11 mouse cellular contexts compared by ENCODE assay signal in genomic region chr7:69770313-69770979, GRCm38 (mm10).
DNase-seq lines count a peak whose midpoint lies in the region; ATAC-seq and TF ChIP-seq lines count a peak whose summit lies in the region.
"Had no signal": no experiment of that assay in that cellular context is flagged by ENCODE, and none has a peak within 500 bp of the region (broad histone marks: within the 10 kb centered on the region; RNA-seq: fewer than 3 reads in every experiment).

No protein-coding gene starts in this region.

- H3K27me3 ChIP-seq in kidney, adult 2 months (replicated peaks; ENCODE audit: control insufficient read depth, insufficient read depth, low read length) = no peaks in the 10 kb centered on the region
- no peaks in the 10 kb centered on the region for H3K27me3 ChIP-seq in hindbrain, embryonic 16.5 days (replicated peaks; ENCODE audit: control insufficient read depth, insufficient read depth, low read length)
- no peaks in the 10 kb centered on the region for H3K27me3 ChIP-seq in neural tube, embryonic 14.5 days (ENCODE audit: control insufficient read depth, insufficient read depth, low read length)
- no peaks in the 10 kb centered on the region for H3K27me3 ChIP-seq in intestine, embryonic 15.5 days (replicated peaks)

- ATAC-seq in hindbrain, embryonic 16.5 days = peak; percentile 71; the same call in 1 of the 2 replicates
- ATAC-seq in neural tube, embryonic 14.5 days (ENCODE audit: low read depth) = peak; percentile 58; the same call in 1 of the 2 replicates
- no peak for ATAC-seq in intestine, embryonic 15.5 days
- ATAC-seq: liver, postnatal 0 days had no signal

- H3K9ac ChIP-seq in hindbrain, embryonic 16.5 days (ENCODE audit: low read depth, low read length) = 0 out of 2 replicates have a peak overlapping the region, but pooled peaks have one; percentile 17
- no peak overlapping the region for H3K9ac ChIP-seq in neural tube, embryonic 14.5 days (replicated peaks; ENCODE audit: low read depth, low read length)
- H3K9ac ChIP-seq in intestine, embryonic 15.5 days = no peak overlapping the region
- H3K9ac ChIP-seq: liver, postnatal 0 days had no signal

- DNase-seq in kidney, adult 2 months = peak; percentile 0
- DNase-seq in kidney, postnatal 10 days = no peak
- DNase-seq in embryo, embryonic 10 days (ENCODE audit: low spot score) = peak; percentile 49
- DNase-seq in right cerebral cortex, postnatal 4 days = no peak
- no peak for DNase-seq in adrenal gland, adult (ENCODE audit: inconsistent age in 2 of 2, low spot score in 1 of 2)
- DNase-seq: liver, postnatal 0 days; thymus, postnatal 36 days had no signal

- no peak overlapping the region for H3K4me3 ChIP-seq in kidney, adult 2 months (ENCODE audit: insufficient read depth, low read depth, low read length)
- peak overlapping the region; percentile 20 for H3K4me3 ChIP-seq in hindbrain, embryonic 16.5 days (ENCODE audit: low read length)
- no peak overlapping the region for H3K4me3 ChIP-seq in neural tube, embryonic 14.5 days (ENCODE audit: low read depth, low read length)
- H3K4me3 ChIP-seq in intestine, embryonic 15.5 days (replicated peaks) = no peak overlapping the region
- H3K4me3 ChIP-seq: heart, adult 2 months had no signal

- H3K9me3 ChIP-seq in hindbrain, embryonic 16.5 days (ENCODE audit: control insufficient read depth, low read length) = no peaks in the 10 kb centered on the region
- H3K9me3 ChIP-seq in neural tube, embryonic 14.5 days (ENCODE audit: control insufficient read depth, low read length) = no peaks in the 10 kb centered on the region
- no peaks in the 10 kb centered on the region for H3K9me3 ChIP-seq in intestine, embryonic 15.5 days

- peak overlapping the region; percentile 48 for H3K4me2 ChIP-seq in hindbrain, embryonic 16.5 days (ENCODE audit: low read length)
- H3K4me2 ChIP-seq in neural tube, embryonic 14.5 days (ENCODE audit: low read depth, low read length) = no peak overlapping the region
- no peak overlapping the region for H3K4me2 ChIP-seq in intestine, embryonic 15.5 days (replicated peaks)

- no peak for TF ChIP-seq POLR2A in kidney, adult 2 months (IDR thresholded peaks at IDR 0.05; ENCODE audit: low read depth, low read length)

- 45% methylated on average over 22 of the region's 22 CpGs for WGBS in kidney, adult 2 months
- WGBS in hindbrain, embryonic 16.5 days = 32% methylated on average over 22 of the region's 22 CpGs
- 58% methylated on average over 22 of the region's 22 CpGs for WGBS in neural tube, embryonic 14.5 days
- WGBS in intestine, embryonic 15.5 days = 74% methylated on average over 22 of the region's 22 CpGs

- no peaks in the 10 kb centered on the region for H3K4me1 ChIP-seq in kidney, adult 2 months (ENCODE audit: control insufficient read depth, insufficient read depth, low read length)
- peaks cover 3% of the 10 kb centered on the region for H3K4me1 ChIP-seq in hindbrain, embryonic 16.5 days (ENCODE audit: control insufficient read depth, insufficient read depth, low read depth, low read length)
- no peaks in the 10 kb centered on the region for H3K4me1 ChIP-seq in neural tube, embryonic 14.5 days (ENCODE audit: control insufficient read depth, insufficient read depth, low read length)
- no peaks in the 10 kb centered on the region for H3K4me1 ChIP-seq in intestine, embryonic 15.5 days (replicated peaks)

- TF ChIP-seq CTCF in kidney, adult 2 months (conservative IDR thresholded peaks at IDR 0.05; ENCODE audit: insufficient read depth, insufficient read length, low read depth, low read length) = no peak

- H3K27ac ChIP-seq in kidney, adult 2 months (ENCODE audit: insufficient read depth, low read depth, low read length) = no peak overlapping the region
- no peak overlapping the region for H3K27ac ChIP-seq in hindbrain, embryonic 16.5 days (ENCODE audit: low read depth, low read length)
- H3K27ac ChIP-seq in neural tube, embryonic 14.5 days (ENCODE audit: low read depth, low read length) = no peak overlapping the region
- no peak overlapping the region for H3K27ac ChIP-seq in intestine, embryonic 15.5 days
- H3K27ac ChIP-seq: heart, adult 2 months had no signal

- no peaks in the 10 kb centered on the region for H3K36me3 ChIP-seq in kidney, adult 2 months (ENCODE audit: control insufficient read depth, insufficient read depth, low read length)
- H3K36me3 ChIP-seq in hindbrain, embryonic 16.5 days (ENCODE audit: control insufficient read depth, insufficient read depth, low read length) = no peaks in the 10 kb centered on the region
- H3K36me3 ChIP-seq in neural tube, embryonic 14.5 days (ENCODE audit: control insufficient read depth, insufficient read depth, low read length) = no peaks in the 10 kb centered on the region
- H3K36me3 ChIP-seq in intestine, embryonic 15.5 days = no peaks in the 10 kb centered on the region

Comparison
In these comparisons a context has a peak if more than half of its experiments do, and no peak if none do; other contexts are left out.
1. DNase-seq: peak in kidney, adult 2 months (single experiment) and embryo, embryonic 10 days (single experiment); none in kidney, postnatal 10 days (single experiment), right cerebral cortex, postnatal 4 days (single experiment) and adrenal gland, adult (0 of 2).